Mouse (Mus musculus): Measurements from ENCODE around the gene Ripk3.

GRCm38 (mm10) chr14:55781310-55781709, 7.4 kb downstream of the Ripk3 start:
- TF ChIP-seq POLR2A (IDR thresholded peaks at IDR 0.05; ENCODE audit: borderline replicate concordance, extremely low read depth, low read depth, low read length) (peak; percentile 44; the same call in 1 of the 2 replicates), CTCF (IDR thresholded peaks at IDR 0.05; ENCODE audit: insufficient read depth, low read length) (peak; percentile 96)

Measured in lung, adult 2 months (tissue).